Mouse (Mus musculus) C3H10T1/2 (cell line): Measurements from ENCODE around the gene Vmn1r118. TPM values are rescaled to one million over a fixed set of nuclear protein-coding genes. Genes with fewer than 3 reads are reported as not detected.

ENCODE experiments used
- polyA plus RNA-seq, 2 experiments: library from polyadenylated mRNA; unstranded; fragments of >200 nt; fragmentation: generic; extraction: Trizol; gene quantifications; one replicate each; pipeline ENCODE4 v1.2.1; 2012; ENCODE audit warnings: missing spikeins in 2 of 2

The Vmn1r118 gene
- polyA plus RNA-seq, result not detected

GRCm38 (mm10) chr7:20912247-20912646 lies at the start of gene Vmn1r118:
Gene Vmn1r118, minus strand, starts transcription at chr7:20912347.

GRCm38 (mm10) chr7:20884021-20884420 lies 28.1 kb downstream of the Vmn1r118 start, which contains the start of gene Vmn1r117:
Gene Vmn1r117, minus strand, starts transcription at chr7:20884121.

GRCm38 (mm10) chr7:20871956-20872355 lies 40.2 kb downstream of the Vmn1r118 start, which contains the start of gene Vmn1r116:
Gene Vmn1r116, plus strand, starts transcription at chr7:20872256.

Other genes starting within 250 kb of the Vmn1r118 start
- not detected for gene Vmn1r107, start 243.4 kb downstream of the Vmn1r118 start, polyA plus RNA-seq
- not detected for gene Vmn1r111, start 209.1 kb downstream of the Vmn1r118 start, polyA plus RNA-seq
- not detected for gene Gm10668, start 181.7 kb downstream of the Vmn1r118 start, polyA plus RNA-seq
- gene Vmn1r112, start 141.2 kb downstream of the Vmn1r118 start, polyA plus RNA-seq, result not detected
- gene Vmn1r113, start 125.1 kb downstream of the Vmn1r118 start, polyA plus RNA-seq, result not detected
- not detected for gene Vmn1r114, start 100.2 kb downstream of the Vmn1r118 start, polyA plus RNA-seq
- gene Vmn1r115, start 67.4 kb downstream of the Vmn1r118 start, polyA plus RNA-seq, result not detected
- not detected for gene Vmn1r116, start 40.1 kb downstream of the Vmn1r118 start, polyA plus RNA-seq
- gene Vmn1r117, start 28.2 kb downstream of the Vmn1r118 start, polyA plus RNA-seq, result not detected
- gene Vmn1r119, start 100.1 kb upstream of the Vmn1r118 start, polyA plus RNA-seq, result not detected
- not detected for gene Vmn1r120, start 141.4 kb upstream of the Vmn1r118 start, polyA plus RNA-seq
- gene Vmn1r121, start 186.2 kb upstream of the Vmn1r118 start, polyA plus RNA-seq, result not detected
- not detected for gene Vmn1r122, start 221.8 kb upstream of the Vmn1r118 start, polyA plus RNA-seq
- not detected for gene Vmn1r123, start 249.8 kb upstream of the Vmn1r118 start, polyA plus RNA-seq